Mouse (Mus musculus) midbrain, postnatal 0 days (tissue): Measurements from ENCODE around the gene Rbm33. TPM values are rescaled to one million over a fixed set of nuclear protein-coding genes. Genes with fewer than 3 reads are reported as not detected.

Source experiments
- ATAC-seq: fragments of 200-750 bp; cut with Nextera tagmentation; 2 replicates; pipeline ENCODE4 v1.8.0; 2017; ENCODE audit warnings: moderate number of reproducible peaks, mild to moderate bottlenecking, moderate TSS enrichment, moderate library complexity; ENCODE audit not compliant: low FRiP score
- DNase-seq: peaks from one replicate; pipeline ENCODE4 v3.0.0-alpha.2; 2015; ENCODE audit warnings: low spot score
- H3K27ac ChIP-seq: fragments of 300-500 bp; sonication (generic); 2 replicates; pipeline ENCODE4 v1.5.1; 2014; ENCODE audit warnings: low read depth, mild to moderate bottlenecking, low read length, mixed read lengths
- H3K27me3 ChIP-seq: fragments of 300-500 bp; sonication (generic); 2 replicates; pipeline ENCODE4 v1.6.1; 2014; ENCODE audit warnings: low read length, control low read depth, mixed read lengths; ENCODE audit not compliant: insufficient read depth
- H3K36me3 ChIP-seq: fragments of 300-500 bp; sonication (generic); 2 replicates; pipeline ENCODE4 v1.6.1; 2014; ENCODE audit warnings: low read length, control low read depth, mixed read lengths; ENCODE audit not compliant: insufficient read depth
- H3K4me1 ChIP-seq: fragments of 300-500 bp; sonication (generic); 2 replicates; pipeline ENCODE4 v1.6.1; 2014; ENCODE audit warnings: mild to moderate bottlenecking, control low read depth, antibody characterized with exemption, low read length, mixed read lengths; ENCODE audit not compliant: insufficient read depth
- H3K4me2 ChIP-seq: fragments of 300-500 bp; sonication (generic); 2 replicates; pipeline ENCODE4 v1.6.1; 2014; ENCODE audit warnings: low read depth, mild to moderate bottlenecking, low read length, mixed read lengths; ENCODE audit not compliant: poor library complexity, severe bottlenecking
- H3K4me3 ChIP-seq: fragments of 300-500 bp; sonication (generic); 2 replicates; pipeline ENCODE4 v1.5.1; 2014; ENCODE audit warnings: low read depth, mild to moderate bottlenecking, low read length, moderate library complexity
- H3K9ac ChIP-seq: fragments of 300-500 bp; sonication (generic); replicated peaks from 2 replicates; pipeline ENCODE4 v1.6.1; 2014; ENCODE audit warnings: mild to moderate bottlenecking, low read length, moderate library complexity, mixed read lengths; ENCODE audit not compliant: poor library complexity, severe bottlenecking
- H3K9me3 ChIP-seq: fragments of 300-500 bp; sonication (generic); 2 replicates; pipeline ENCODE4 v1.6.1; 2016; ENCODE audit warnings: low read length, control low read depth
- CTCF ChIP-seq: IDR thresholded peaks from 2 replicates; pipeline ENCODE4 v1.5.1; 2016; ENCODE audit warnings: antibody characterized with exemption, mild to moderate bottlenecking
- WGBS: fragments of 180-500 bp; shearing (Covaris S2); extraction: QIAGEN DNeasy Blood & Tissue Kit; methylation state at CpG from one replicate; pipeline ENCODE4 v1.1.7; 2014; 5-methylcytosine and 5-hydroxymethylcytosine counted together
- polyA plus RNA-seq: library from polyadenylated mRNA; unstranded; fragments of >200 nt; fragmentation: Nextera tagmentation; extraction: Ambion mirVana; gene quantifications from 2 replicates; pipeline ENCODE4 v1.2.1, GENCODE M21; 2015
- total RNA-seq: library from RNA; depleted of rRNA; stranded (reverse); fragments of >200 nt; gene quantifications from 2 replicates; pipeline ENCODE4 v1.2.3, GENCODE M21; 2014

Rbm33 gene
- total and polyA plus RNA-seq, 2 experiments from 2014 or later = 13.8 to 31.6 TPM

DNA sequence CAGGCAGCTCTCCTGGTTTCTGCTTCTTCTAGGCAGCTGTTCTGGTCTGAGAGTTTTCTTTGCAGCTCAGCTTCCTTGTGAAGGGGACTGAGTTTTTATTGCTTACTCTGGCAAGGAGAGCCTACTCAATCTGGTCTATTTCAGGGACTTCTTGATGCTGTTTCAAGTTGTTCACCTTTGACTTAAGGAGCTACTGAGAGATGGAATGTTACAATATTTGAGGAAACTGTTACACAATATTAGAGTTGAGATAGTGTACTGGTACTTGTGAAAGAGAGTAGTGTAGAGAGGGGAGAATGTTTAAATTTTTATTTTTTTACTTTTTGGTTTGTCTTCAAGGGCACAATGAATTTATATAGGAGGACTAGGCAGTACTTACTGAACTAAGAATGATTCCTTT, 53.9 kb downstream of the Rbm33 start:
- H3K36me3 ChIP-seq = no peaks in the 10 kb centered on the region
- H3K27me3 ChIP-seq = no peaks in the 10 kb centered on the region
- ATAC-seq (no peak), DNase-seq (no peak)
- TF ChIP-seq CTCF = no peak
- no peaks in the 10 kb centered on the region for H3K9me3 ChIP-seq
- no peak overlapping the region for H3K9ac ChIP-seq
- H3K4me2 ChIP-seq = no peak overlapping the region
- no peak overlapping the region for H3K4me3 ChIP-seq
- no peak overlapping the region for H3K27ac ChIP-seq
- no peaks in the 10 kb centered on the region for H3K4me1 ChIP-seq

DNA sequence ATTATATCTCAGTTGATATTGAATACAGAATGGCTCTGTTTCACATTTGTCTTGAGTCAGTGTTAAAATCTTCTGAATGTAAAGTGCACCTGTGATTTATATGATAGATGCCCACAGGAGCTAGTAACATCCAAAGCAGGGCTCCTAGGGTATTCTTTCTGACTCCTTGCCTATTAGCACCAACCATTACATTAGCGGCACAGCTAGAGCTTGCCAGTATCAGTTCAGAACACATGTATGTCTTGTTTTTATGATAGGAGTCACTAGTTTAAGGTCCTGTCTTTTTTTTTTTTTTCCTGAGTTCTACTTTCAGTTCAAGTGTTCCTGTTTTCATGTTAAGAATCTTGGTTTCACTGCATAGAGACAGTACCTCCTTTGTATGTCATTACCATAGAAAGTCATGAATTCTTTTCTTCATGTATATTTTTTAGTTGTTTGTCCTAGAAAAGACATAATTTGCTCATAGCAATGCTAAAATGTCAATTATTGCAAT, 55.3 kb downstream of the Rbm33 start:
- H3K36me3 ChIP-seq = no peaks in the 10 kb centered on the region
- H3K27me3 ChIP-seq = no peaks in the 10 kb centered on the region
- H3K4me1 ChIP-seq = no peaks in the 10 kb centered on the region
- 85% methylated on average over 1 of the region's 1 CpGs for WGBS
- TF ChIP-seq CTCF = no peak
- H3K4me3 ChIP-seq = no peak overlapping the region
- H3K9me3 ChIP-seq = no peaks in the 10 kb centered on the region
- H3K4me2 ChIP-seq = no peak overlapping the region
- no peak overlapping the region for H3K27ac ChIP-seq
- H3K9ac ChIP-seq = no peak overlapping the region
- DNase-seq (no peak), ATAC-seq (no peak)

DNA sequence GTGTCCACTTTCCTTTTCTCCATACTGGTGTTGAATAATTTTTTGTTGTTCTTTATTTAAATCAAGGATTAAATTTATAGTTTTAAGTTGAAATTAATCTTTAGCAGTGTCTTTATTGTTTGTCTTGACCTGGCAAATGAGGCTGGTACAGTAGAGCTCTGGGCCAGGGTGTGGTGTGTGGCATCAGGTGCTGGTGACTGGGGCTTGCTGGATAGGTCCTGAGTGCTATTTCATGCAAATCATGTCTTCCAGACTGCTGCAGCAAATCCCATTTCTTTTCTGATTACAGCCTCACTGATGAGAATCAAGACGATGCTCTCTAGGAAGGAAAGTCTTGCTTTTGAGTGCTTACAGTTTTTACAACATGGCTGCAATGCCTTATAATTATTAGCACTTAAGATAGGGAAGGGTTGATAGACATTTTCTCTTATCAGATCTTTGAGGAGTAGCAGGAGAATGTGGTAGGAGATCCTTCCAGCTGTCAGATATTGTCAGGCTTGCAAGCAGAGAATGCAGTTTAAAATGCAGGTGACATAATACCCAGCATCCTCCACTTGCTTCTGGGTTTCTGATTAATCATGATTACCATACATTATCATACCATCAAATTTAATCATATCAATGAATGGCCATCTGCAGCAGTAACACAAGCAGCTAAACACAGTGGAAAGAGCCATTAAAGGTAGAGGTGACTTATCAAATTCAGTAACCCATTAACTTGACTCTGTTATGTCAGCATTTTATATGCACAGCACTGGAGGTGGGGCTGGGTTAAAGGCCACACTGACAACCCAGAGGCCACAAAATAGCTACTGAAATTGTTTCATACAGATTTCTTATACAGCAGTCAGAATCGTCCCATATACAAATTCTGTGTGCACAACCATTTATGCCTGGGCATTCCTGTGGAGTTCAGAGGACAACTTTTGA, 56.8 kb downstream of the Rbm33 start:
- Histone ChIP-seq H3K4me1 (no peaks in the 10 kb centered on the region), H3K27ac (no peak overlapping the region), H3K9ac (no peak overlapping the region), H3K4me3 (no peak overlapping the region), H3K9me3 (no peaks in the 10 kb centered on the region), H3K4me2 (no peak overlapping the region), H3K36me3 (0 out of 2 replicates have a peak, but pooled peaks cover 3% of the 10 kb centered on the region), H3K27me3 (no peaks in the 10 kb centered on the region)
- WGBS = 59% methylated on average over 2 of the region's 2 CpGs
- DNase-seq (no peak), ATAC-seq (no peak)
- no peak for TF ChIP-seq CTCF

- H3K27me3 ChIP-seq = no peaks in the 10 kb centered on the region
- H3K4me3 ChIP-seq = no peak overlapping the region
- no peaks in the 10 kb centered on the region for H3K9me3 ChIP-seq
- H3K4me1 ChIP-seq = no peaks in the 10 kb centered on the region
- H3K9ac ChIP-seq = no peak overlapping the region
- 0 out of 2 replicates have a peak, but pooled peaks cover 3% of the 10 kb centered on the region for H3K36me3 ChIP-seq
- H3K4me2 ChIP-seq = no peak overlapping the region
- no peak for TF ChIP-seq CTCF
- no peak for DNase-seq
- no peak overlapping the region for H3K27ac ChIP-seq
- no peak for ATAC-seq
These were observed 60.4 kb downstream of the Rbm33 start for GRCm38 (mm10) chr5:28377299-28377698.

DNA sequence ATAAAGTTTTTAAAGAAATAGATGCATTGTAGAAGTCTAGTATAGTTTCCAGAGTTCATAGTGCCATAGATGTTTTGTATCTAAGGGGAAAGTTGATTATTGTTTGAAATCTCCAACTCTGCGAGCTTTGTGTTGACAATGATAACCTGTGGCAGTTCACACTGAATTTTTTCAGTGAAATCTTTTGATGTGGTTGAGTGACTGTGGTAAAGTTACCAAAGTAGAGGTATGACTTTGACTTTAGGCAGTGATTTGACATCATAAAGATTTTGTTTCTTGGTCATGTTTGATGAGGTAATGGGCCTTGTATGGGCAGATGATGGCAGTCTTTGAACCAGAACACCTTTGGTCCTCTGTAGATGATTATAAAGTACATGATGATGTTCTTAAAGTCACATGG, 65.4 kb downstream of the Rbm33 start:
- H3K36me3 ChIP-seq = peaks cover 13% of the 10 kb centered on the region
- H3K27me3 ChIP-seq = no peaks in the 10 kb centered on the region
- WGBS = 93% methylated on average over 1 of the region's 1 CpGs
- DNase-seq (no peak), ATAC-seq (no peak)
- no peak overlapping the region for H3K4me3 ChIP-seq
- H3K9me3 ChIP-seq = no peaks in the 10 kb centered on the region
- no peaks in the 10 kb centered on the region for H3K4me1 ChIP-seq
- no peak overlapping the region for H3K27ac ChIP-seq
- no peak overlapping the region for H3K9ac ChIP-seq
- H3K4me2 ChIP-seq = no peak overlapping the region
- TF ChIP-seq CTCF = no peak

GRCm38 (mm10) chr5:28386783-28387182, 69.9 kb downstream of the Rbm33 start:
- DNase-seq = no peak
- H3K4me2 ChIP-seq = no peak overlapping the region
- no peak overlapping the region for H3K4me3 ChIP-seq
- TF ChIP-seq CTCF = no peak
- H3K27ac ChIP-seq = no peak overlapping the region
- peaks cover 38% of the 10 kb centered on the region for H3K36me3 ChIP-seq
- no peaks in the 10 kb centered on the region for H3K4me1 ChIP-seq
- H3K9me3 ChIP-seq = no peaks in the 10 kb centered on the region
- H3K27me3 ChIP-seq = no peaks in the 10 kb centered on the region
- WGBS = 86% methylated on average over 3 of the region's 3 CpGs
- H3K9ac ChIP-seq = no peak overlapping the region
- ATAC-seq = no peak
